Mouse (Mus musculus) stomach, embryonic 15.5 days (tissue): Measurements from ENCODE around the gene Svop. TPM values are rescaled to one million over a fixed set of nuclear protein-coding genes. Genes with fewer than 3 reads are reported as not detected.
A peak's percentile ranks its signal among the peaks of the same experiment; 100 is the strongest.

Source experiments
- ATAC-seq: fragments of 200-750 bp; cut with Nextera tagmentation; 2 replicates; pipeline ENCODE4 v1.8.0; 2017; ENCODE audit warnings: low read depth, moderate number of reproducible peaks, moderate TSS enrichment; ENCODE audit not compliant: insufficient read depth, low FRiP score
- H3K27ac ChIP-seq: fragments of 300-500 bp; sonication (generic); 2 replicates; pipeline ENCODE4 v1.5.1; 2015; ENCODE audit warnings: mild to moderate bottlenecking, inconsistent platforms
- H3K27me3 ChIP-seq: fragments of 300-500 bp; sonication (generic); replicated peaks from 2 replicates; pipeline ENCODE4 v1.6.1; 2015; ENCODE audit warnings: inconsistent platforms
- H3K36me3 ChIP-seq: fragments of 300-500 bp; sonication (generic); 2 replicates; pipeline ENCODE4 v1.6.1; 2015; ENCODE audit warnings: inconsistent platforms
- H3K4me1 ChIP-seq: fragments of 300-500 bp; sonication (generic); 2 replicates; pipeline ENCODE4 v1.6.1; 2015; ENCODE audit warnings: inconsistent platforms
- H3K4me2 ChIP-seq: fragments of 300-500 bp; sonication (generic); 2 replicates; pipeline ENCODE4 v1.6.1; 2015; ENCODE audit warnings: mild to moderate bottlenecking, inconsistent platforms
- H3K4me3 ChIP-seq: fragments of 300-500 bp; sonication (generic); replicated peaks from 2 replicates; pipeline ENCODE4 v1.5.1; 2015; ENCODE audit warnings: inconsistent platforms
- H3K9ac ChIP-seq: fragments of 300-500 bp; sonication (generic); 2 replicates; pipeline ENCODE4 v1.6.1; 2015; ENCODE audit warnings: inconsistent platforms
- H3K9me3 ChIP-seq: fragments of 300-500 bp; sonication (generic); 2 replicates; pipeline ENCODE4 v1.6.1; 2016; ENCODE audit warnings: inconsistent platforms
- WGBS: fragments of 180-500 bp; shearing (Covaris S2); methylation state at CpG from one replicate; pipeline ENCODE4 v1.1.7; 2015; 5-methylcytosine and 5-hydroxymethylcytosine counted together
- polyA plus RNA-seq: library from polyadenylated mRNA; unstranded; fragments of >200 nt; fragmentation: Nextera tagmentation; extraction: Ambion mirVana; gene quantifications from 2 replicates; pipeline ENCODE4 v1.2.1, GENCODE M21; 2015

Svop gene
- polyA plus RNA-seq, 1 experiment from 2014 or later: 1.9 TPM

- Histone ChIP-seq H3K27me3 (no peaks in the 10 kb centered on the region), H3K27ac (no peak overlapping the region), H3K36me3 (no peaks in the 10 kb centered on the region), H3K4me2 (no peak overlapping the region), H3K9ac (no peak overlapping the region), H3K9me3 (no peaks in the 10 kb centered on the region), H3K4me1 (no peaks in the 10 kb centered on the region), H3K4me3 (no peak overlapping the region)
- no peak for ATAC-seq
- 74% methylated on average over 4 of the region's 4 CpGs for WGBS
These were observed 84.4 kb downstream of the Svop start for GRCm38 (mm10) chr5:114006974-114007373.

GRCm38 (mm10) chr5:114005100-114005499 lies 86.3 kb downstream of the Svop start:
- Histone ChIP-seq H3K9me3 (no peaks in the 10 kb centered on the region), H3K4me1 (no peaks in the 10 kb centered on the region), H3K27me3 (no peaks in the 10 kb centered on the region), H3K27ac (no peak overlapping the region), H3K9ac (no peak overlapping the region), H3K4me2 (no peak overlapping the region), H3K36me3 (no peaks in the 10 kb centered on the region), H3K4me3 (no peak overlapping the region)
- 83% methylated on average over 5 of the region's 5 CpGs for WGBS
- no peak for ATAC-seq

- no peak for ATAC-seq
- no peak overlapping the region for H3K4me3 ChIP-seq
- 70% methylated on average over 11 of the region's 11 CpGs for WGBS
These were observed 86.8 kb downstream of the Svop start for GRCm38 (mm10) chr5:114004573-114004972.

GRCm38 (mm10) chr5:114003542-114003941 lies 87.8 kb downstream of the Svop start, which contains the start of gene Dao:
TSS of gene Dao (plus strand) at chr5:114003703.
- no peaks in the 10 kb centered on the region for H3K27me3 ChIP-seq
- H3K4me1 ChIP-seq: no peaks in the 10 kb centered on the region
- no peak within 1 kb of the TSS for H3K4me2 ChIP-seq
- 57% methylated on average over 5 of the region's 5 CpGs for WGBS
- H3K4me3 ChIP-seq: no peak within 1 kb of the TSS
- H3K27ac ChIP-seq: no peak within 1 kb of the TSS
- no peaks in the 10 kb centered on the region for H3K9me3 ChIP-seq
- ATAC-seq: no peak
- no peaks in the 10 kb centered on the region for H3K36me3 ChIP-seq
- H3K9ac ChIP-seq: no peak within 1 kb of the TSS

More at GRCm38 (mm10) chr5:114004573-114004972, 86.8 kb downstream of the Svop start:
- no peaks in the 10 kb centered on the region for H3K4me1 ChIP-seq
- H3K4me2 ChIP-seq: no peak overlapping the region
- no peak overlapping the region for H3K9ac ChIP-seq
- H3K9me3 ChIP-seq: no peaks in the 10 kb centered on the region
- H3K27ac ChIP-seq: no peak overlapping the region
- H3K36me3 ChIP-seq: no peaks in the 10 kb centered on the region
- no peaks in the 10 kb centered on the region for H3K27me3 ChIP-seq

GRCm38 (mm10) chr5:113999382-113999781 lies 92.0 kb downstream of the Svop start:
- Histone ChIP-seq H3K4me3 (no peak overlapping the region), H3K27me3 (no peaks in the 10 kb centered on the region), H3K27ac (no peak overlapping the region), H3K36me3 (no peaks in the 10 kb centered on the region), H3K4me1 (peaks cover 9% of the 10 kb centered on the region; the same call in 1 of the 2 replicates), H3K4me2 (no peak overlapping the region), H3K9ac (no peak overlapping the region), H3K9me3 (no peaks in the 10 kb centered on the region)
- peak; percentile 45; the same call in 1 of the 2 replicates for ATAC-seq
- WGBS: 47% methylated on average over 5 of the region's 5 CpGs

GRCm38 (mm10) chr5:113996458-113996857 lies 94.9 kb downstream of the Svop start:
- ATAC-seq: peak; percentile 20; the same call in 1 of the 2 replicates
- peaks cover 22% of the 10 kb centered on the region for H3K4me1 ChIP-seq
- H3K9me3 ChIP-seq: no peaks in the 10 kb centered on the region
- no peak overlapping the region for H3K27ac ChIP-seq
- no peak overlapping the region for H3K4me2 ChIP-seq
- H3K4me3 ChIP-seq: no peak overlapping the region
- H3K27me3 ChIP-seq: no peaks in the 10 kb centered on the region
- no peak overlapping the region for H3K9ac ChIP-seq
- no peaks in the 10 kb centered on the region for H3K36me3 ChIP-seq
- WGBS: 32% methylated on average over 2 of the region's 2 CpGs

GRCm38 (mm10) chr5:113993487-113994465 lies 97.6 kb downstream of the Svop start, which contains the start of gene Ssh1:
TSS of gene Ssh1 (minus strand) at chr5:113993894.
- Histone ChIP-seq H3K4me1 (peaks cover 23% of the 10 kb centered on the region), H3K36me3 (0 out of 2 replicates have a peak, but pooled peaks cover 3% of the 10 kb centered on the region), H3K9me3 (no peaks in the 10 kb centered on the region), H3K9ac (peak within 1 kb of the TSS; percentile 49), H3K4me3 (peak within 1 kb of the TSS; percentile 79), H3K4me2 (peak within 1 kb of the TSS; percentile 77), H3K27ac (peak within 1 kb of the TSS; percentile 93), H3K27me3 (no peaks in the 10 kb centered on the region)
- ATAC-seq: peak; percentile 87
- under 1% methylated on average over 65 of the region's 83 CpGs for WGBS

GRCm38 (mm10) chr5:113993031-113993486 lies 98.3 kb downstream of the Svop start:
- ATAC-seq: no peak; the same call in 1 of the 2 replicates
- H3K27me3 ChIP-seq: no peaks in the 10 kb centered on the region
- H3K4me3 ChIP-seq: peak overlapping the region; percentile 79
- under 1% methylated on average over 22 of the region's 22 CpGs for WGBS
- peaks cover 23% of the 10 kb centered on the region for H3K4me1 ChIP-seq
- peak overlapping the region; percentile 93 for H3K27ac ChIP-seq
- peak overlapping the region; percentile 49 for H3K9ac ChIP-seq
- no peaks in the 10 kb centered on the region for H3K9me3 ChIP-seq
- H3K36me3 ChIP-seq: 0 out of 2 replicates have a peak, but pooled peaks cover 3% of the 10 kb centered on the region
- H3K4me2 ChIP-seq: peak overlapping the region; percentile 77

GRCm38 (mm10) chr5:113992339-113992831 lies 99.0 kb downstream of the Svop start:
- Histone ChIP-seq H3K27me3 (no peaks in the 10 kb centered on the region), H3K4me1 (peaks cover 23% of the 10 kb centered on the region), H3K27ac (peak overlapping the region; percentile 93), H3K36me3 (peaks cover 3% of the 10 kb centered on the region; the same call in 1 of the 2 replicates), H3K4me3 (peak overlapping the region; percentile 79), H3K4me2 (peak overlapping the region; percentile 77), H3K9me3 (no peaks in the 10 kb centered on the region), H3K9ac (peak overlapping the region; percentile 49)
- 9% methylated on average over 12 of the region's 12 CpGs for WGBS
- no peak for ATAC-seq

GRCm38 (mm10) chr5:113991141-113991540 lies 100.2 kb downstream of the Svop start:
- Histone ChIP-seq H3K27me3 (no peaks in the 10 kb centered on the region), H3K9me3 (no peaks in the 10 kb centered on the region), H3K4me1 (peaks cover 24% of the 10 kb centered on the region), H3K36me3 (peaks cover 3% of the 10 kb centered on the region; the same call in 1 of the 2 replicates), H3K27ac (no peak overlapping the region), H3K4me2 (no peak overlapping the region), H3K9ac (no peak overlapping the region), H3K4me3 (no peak overlapping the region)
- WGBS: 70% methylated on average over 7 of the region's 7 CpGs
- no peak for ATAC-seq

- peaks cover 27% of the 10 kb centered on the region for H3K4me1 ChIP-seq
- H3K4me2 ChIP-seq: no peak overlapping the region
- no peak overlapping the region for H3K9ac ChIP-seq
- peaks cover 3% of the 10 kb centered on the region; the same call in 1 of the 2 replicates for H3K36me3 ChIP-seq
- H3K4me3 ChIP-seq: no peak overlapping the region
- ATAC-seq: no peak
- H3K27ac ChIP-seq: no peak overlapping the region
- 87% methylated on average over 5 of the region's 5 CpGs for WGBS
- no peaks in the 10 kb centered on the region for H3K9me3 ChIP-seq
- H3K27me3 ChIP-seq: no peaks in the 10 kb centered on the region
These were observed 100.8 kb downstream of the Svop start for GRCm38 (mm10) chr5:113990593-113990992.
